Mouse (Mus musculus) heart, postnatal 10 days (tissue): ENCODE data around the gene Lrig1. TPM values are rescaled to one million over a fixed set of nuclear protein-coding genes. Genes with fewer than 3 reads are reported as not detected.

Source experiments
- DNase-seq, 2 experiments: peaks; one replicate each; pipeline ENCODE4 v3.0.0; 2021
- intact Hi-C: fragments of 180-260 bp; cut with DNase I; formaldehyde crosslinking; loops from one replicate; pipeline ENCODE4 v1.15.1; 2025
- total RNA-seq, 2 experiments: library from RNA; stranded (reverse); gene quantifications; 2 replicates each; pipeline ENCODE4 v1.2.3; 2021

The Lrig1 gene
- total RNA-seq, 2 experiments from 2014 or later = 27.3 to 27.7 TPM

- intact Hi-C loops = no loop called here
- no peak for DNase-seq
Measured at GRCm38 (mm10) chr6:94627714-94628595, 72.0 kb downstream of the Lrig1 start.

DNA sequence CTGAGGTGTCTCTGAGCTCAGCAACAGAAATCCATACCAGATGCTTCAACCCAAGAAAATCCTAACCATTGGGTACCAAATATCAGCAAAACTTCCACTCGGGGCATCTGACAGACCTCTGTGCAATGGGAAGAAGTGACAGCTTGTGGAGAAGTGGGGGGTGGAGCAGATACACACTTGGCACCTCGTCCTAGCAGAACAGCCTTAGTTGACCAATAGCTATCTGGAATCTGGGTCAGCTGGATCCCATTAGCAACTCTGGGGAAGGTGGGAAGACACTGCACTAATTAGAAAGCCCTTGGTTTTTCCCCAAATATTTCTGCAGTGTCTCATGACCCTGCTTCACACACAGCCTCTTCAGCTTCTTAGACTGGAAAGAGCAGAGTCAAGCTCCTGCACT lies 73.2 kb downstream of the Lrig1 start:
- intact Hi-C loops = no loop called here
- no peak for DNase-seq

- intact Hi-C loops = no loop called here
- no peak for DNase-seq
Measured at GRCm38 (mm10) chr6:94625896-94626295, 74.1 kb downstream of the Lrig1 start.

GRCm38 (mm10) chr6:94624543-94624942 lies 75.4 kb downstream of the Lrig1 start:
- no peak for DNase-seq
- intact Hi-C loops = loop anchor here (5.0 kb wide), 1 partner anchor 193 kb away; no protein-coding TSS in a partner anchor

DNA sequence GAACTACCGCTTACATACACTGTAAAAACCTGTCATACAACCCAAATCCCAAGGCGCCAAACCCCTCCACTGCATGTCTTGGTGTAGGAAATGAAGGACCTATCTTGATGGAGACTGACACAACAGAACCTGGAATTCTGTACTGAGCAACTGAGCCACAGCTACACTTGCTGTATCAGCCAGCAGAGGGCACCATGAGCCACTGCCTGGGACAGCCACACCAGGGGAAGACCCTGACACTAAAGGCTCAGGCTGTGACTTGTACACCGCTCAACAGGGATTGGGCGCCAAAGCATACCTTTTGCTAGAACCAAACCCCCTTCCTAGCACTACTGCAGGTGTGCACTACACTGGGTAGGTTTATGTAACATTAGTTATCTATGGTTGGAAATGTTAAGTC lies 77.0 kb downstream of the Lrig1 start:
- intact Hi-C loops = loop anchor here (1.0 to 5.0 kb wide), 3 partner anchors 78 to 344 kb away; partner anchors contain the start of gene Lrig1
- peak; percentile 82 to 85 for DNase-seq

GRCm38 (mm10) chr6:94620801-94621301 lies 79.1 kb downstream of the Lrig1 start:
- intact Hi-C loops = loop anchor here (2.0 to 5.0 kb wide), 2 partner anchors 76 to 196 kb away; no protein-coding TSS in a partner anchor

GRCm38 (mm10) chr6:94620287-94620686 lies 79.7 kb downstream of the Lrig1 start:
- no peak for DNase-seq
- intact Hi-C loops = loop anchor here (2.0 to 5.0 kb wide), 2 partner anchors 75 to 197 kb away; no protein-coding TSS in a partner anchor

More at GRCm38 (mm10) chr6:94620801-94621301, 79.1 kb downstream of the Lrig1 start:
- DNase-seq = peak; percentile 69 to 74

- intact Hi-C loops = no loop called here
- DNase-seq = no peak
Measured at GRCm38 (mm10) chr6:94618671-94619070, 81.3 kb downstream of the Lrig1 start.

- DNase-seq = no peak
- intact Hi-C loops = no loop called here
Measured at GRCm38 (mm10) chr6:94615936-94616335, 84.0 kb downstream of the Lrig1 start.

- no peak for DNase-seq
- intact Hi-C loops = no loop called here
Measured at GRCm38 (mm10) chr6:94614346-94614745, 85.6 kb downstream of the Lrig1 start.

- intact Hi-C loops = no loop called here
- DNase-seq = no peak
Measured at GRCm38 (mm10) chr6:94613235-94613895, 86.6 kb downstream of the Lrig1 start.

- intact Hi-C loops = no loop called here
- DNase-seq = no peak
Measured at GRCm38 (mm10) chr6:94604546-94604945, 95.4 kb downstream of the Lrig1 start.

DNA sequence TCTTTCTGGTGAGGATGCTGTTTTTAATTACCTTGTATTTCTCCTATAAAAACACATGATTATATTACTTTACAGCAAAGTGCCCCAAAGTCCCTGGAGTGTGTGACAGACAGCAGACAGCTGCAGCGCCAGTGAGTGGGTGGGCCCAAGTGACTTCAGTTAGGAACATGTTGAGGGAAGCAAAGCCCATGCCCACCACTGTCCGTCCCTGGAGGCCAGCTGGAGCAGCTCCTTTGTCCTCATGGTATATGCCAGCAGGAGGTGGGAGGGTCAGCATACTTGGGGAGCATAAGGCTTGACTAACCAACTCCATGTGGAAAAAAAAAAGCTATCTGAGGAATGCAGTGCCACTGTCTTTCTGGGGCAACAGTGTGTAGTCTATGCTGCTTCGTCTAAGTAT lies 95.9 kb downstream of the Lrig1 start:
- DNase-seq = no peak
- intact Hi-C loops = no loop called here

GRCm38 (mm10) chr6:94601811-94602210 lies 98.1 kb downstream of the Lrig1 start:
- DNase-seq = no peak
- intact Hi-C loops = no loop called here

- intact Hi-C loops = no loop called here
Measured at GRCm38 (mm10) chr6:94601101-94601500, 98.9 kb downstream of the Lrig1 start.

GRCm38 (mm10) chr6:94599016-94599415 lies 100.9 kb downstream of the Lrig1 start:
- intact Hi-C loops = loop anchor here (5.0 kb wide), 1 partner anchor 57 kb away; no protein-coding TSS in a partner anchor
- no peak for DNase-seq

More at GRCm38 (mm10) chr6:94601101-94601500, 98.9 kb downstream of the Lrig1 start:
- DNase-seq = peak; percentile 57 to 63

DNA sequence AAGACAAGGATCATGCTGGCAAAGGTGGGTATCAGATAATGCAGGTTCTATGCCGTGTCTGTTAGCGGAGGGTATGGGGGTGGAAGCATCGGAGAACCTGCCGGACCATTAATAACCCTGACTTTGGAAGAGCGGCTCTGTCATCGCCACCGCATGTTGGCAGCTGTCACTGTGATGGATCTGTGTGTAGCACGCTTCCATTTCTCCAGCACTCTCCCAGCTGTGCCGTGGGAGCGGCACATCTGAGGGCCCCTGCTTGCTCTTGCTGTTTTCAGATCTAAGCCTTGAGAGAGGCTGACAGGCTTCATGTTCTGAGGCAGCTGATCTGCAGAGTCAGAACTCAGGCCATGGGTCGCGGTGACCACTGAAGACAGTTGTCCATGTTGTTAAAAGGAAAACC lies 101.5 kb downstream of the Lrig1 start:
- intact Hi-C loops = loop anchor here (5.0 kb wide), 1 partner anchor 56 kb away; no protein-coding TSS in a partner anchor
- no peak for DNase-seq

- DNase-seq = peak; percentile 47 to 59
- intact Hi-C loops = loop anchor here (5.0 kb wide), 1 partner anchor 55 kb away; no protein-coding TSS in a partner anchor
Measured at GRCm38 (mm10) chr6:94596761-94597485, 103.0 kb downstream of the Lrig1 start.

DNA sequence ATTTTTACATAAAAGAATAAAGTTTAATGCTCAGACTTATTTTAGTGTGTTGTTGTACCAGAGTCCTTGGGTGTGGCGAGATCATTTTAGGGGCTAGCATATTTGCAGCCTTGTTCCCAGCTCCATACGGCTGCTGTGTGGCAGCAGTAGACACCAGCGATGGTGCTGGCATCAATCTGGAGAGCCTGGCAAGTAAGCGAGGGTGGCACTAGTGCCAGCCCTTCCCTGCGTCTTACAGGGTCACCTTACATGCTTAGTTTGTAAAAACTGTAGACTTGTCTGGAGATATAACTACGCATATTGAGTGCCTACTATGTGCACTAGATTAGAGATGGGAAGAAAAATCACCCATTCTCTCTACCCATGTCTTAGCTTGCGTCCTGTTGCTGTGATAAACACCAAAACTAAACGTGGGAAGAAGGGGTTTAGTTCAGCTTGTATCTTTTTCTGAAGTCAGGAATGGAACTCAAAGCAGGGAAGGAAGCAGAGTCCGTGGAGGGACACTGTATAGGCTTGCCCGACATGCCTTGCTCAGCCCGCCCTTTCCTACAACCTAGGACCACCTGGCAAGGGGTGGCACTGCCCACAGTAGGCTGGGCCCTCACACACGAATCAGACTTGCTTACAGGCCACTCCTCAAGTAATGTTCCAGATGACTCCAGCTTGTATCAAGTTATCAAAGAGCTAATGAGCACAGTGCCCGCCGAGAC lies 103.8 kb downstream of the Lrig1 start:
- intact Hi-C loops = loop anchor here (5.0 kb wide), 1 partner anchor 54 kb away; no protein-coding TSS in a partner anchor
- peak; percentile 47 to 48 for DNase-seq

DNA sequence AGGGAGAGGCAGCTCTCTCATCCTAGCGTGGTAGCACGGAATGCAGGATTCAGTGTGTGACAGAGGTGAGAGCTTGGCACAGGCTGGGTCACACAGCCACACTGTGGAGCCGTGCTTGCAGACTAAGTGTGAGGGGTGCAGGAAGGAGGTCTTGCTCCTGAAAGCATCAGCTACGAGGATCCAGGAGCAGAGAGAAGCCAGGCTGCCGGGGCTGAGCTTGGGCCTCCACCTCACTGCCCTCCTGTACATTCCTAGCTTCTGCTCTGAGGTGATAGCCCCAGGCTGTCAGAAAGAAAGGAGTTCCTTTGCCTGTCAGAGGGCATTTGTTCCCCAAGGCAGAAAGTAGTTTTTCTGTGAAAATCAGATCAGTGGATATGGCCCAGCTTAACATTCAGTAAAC lies 104.8 kb downstream of the Lrig1 start:
- intact Hi-C loops = loop anchor here (5.0 kb wide), 1 partner anchor 53 kb away; no protein-coding TSS in a partner anchor
- DNase-seq = no peak
